Mouse (Mus musculus): Measurements from ENCODE around the gene Fitm1.

Gene Fitm1

GRCm38 (mm10) chr14:55567496-55567895 lies 7.9 kb upstream of the Fitm1 start:
- no peak for DNase-seq (ENCODE audit: low read depth, low spot score)

GRCm38 (mm10) chr14:55570588-55570987 lies 4.8 kb upstream of the Fitm1 start:
- DNase-seq (ENCODE audit: low read depth, low spot score), result no peak

GRCm38 (mm10) chr14:55571760-55572159 lies 3.7 kb upstream of the Fitm1 start:
- no peak for DNase-seq (ENCODE audit: low read depth, low spot score)

GRCm38 (mm10) chr14:55575711-55576110 lies 294 bp downstream of the Fitm1 start:
- DNase-seq (ENCODE audit: low read depth, low spot score), result no peak

GRCm38 (mm10) chr14:55576376-55576775 lies 959 bp downstream of the Fitm1 start:
- DNase-seq (ENCODE audit: low read depth, low spot score), result no peak

- peak; percentile 90 for DNase-seq (ENCODE audit: low read depth, low spot score)
These were observed 2.7 kb downstream of the Fitm1 start, which contains the start of gene Psme1 for GRCm38 (mm10) chr14:55577871-55578667. Gene Psme1, plus strand, starts transcription at chr14:55578123.

DNA sequence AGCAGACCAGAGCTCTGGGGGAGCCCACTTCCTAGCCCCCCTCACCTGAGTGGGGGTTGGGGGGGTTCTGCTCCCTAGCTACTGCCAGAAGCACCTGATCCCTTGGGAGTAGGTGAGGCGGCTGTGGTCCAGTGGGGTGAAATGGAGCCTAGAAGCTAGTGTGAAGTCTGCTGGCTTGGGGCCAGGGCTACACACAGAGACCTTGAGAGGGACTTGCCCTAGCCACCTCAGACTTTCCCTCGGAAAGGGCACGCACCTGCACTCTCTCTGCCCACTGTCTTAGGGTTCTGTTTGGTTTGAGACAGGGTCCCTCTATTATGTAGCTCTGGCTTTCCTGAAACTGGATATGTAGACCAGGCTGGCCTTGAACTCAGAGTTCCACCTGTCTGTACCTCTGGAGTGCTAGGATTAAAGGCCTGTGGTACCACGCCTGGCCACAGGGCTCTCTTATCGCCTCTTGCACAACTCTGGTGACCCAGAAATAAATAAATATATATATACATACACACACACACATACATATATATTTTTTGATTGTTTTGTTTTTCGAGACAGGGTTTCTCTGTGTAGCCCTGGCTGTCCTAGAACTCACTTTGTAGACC lies 3.4 kb downstream of the Fitm1 start:
- DNase-seq (ENCODE audit: low read depth, low spot score), result peak; percentile 66

- DNase-seq (ENCODE audit: low read depth, low spot score), result no peak
These were observed 4.4 kb downstream of the Fitm1 start for GRCm38 (mm10) chr14:55579511-55580496.

GRCm38 (mm10) chr14:55580731-55581130 lies 5.3 kb downstream of the Fitm1 start:
- no peak for DNase-seq (ENCODE audit: low read depth, low spot score)

DNA sequence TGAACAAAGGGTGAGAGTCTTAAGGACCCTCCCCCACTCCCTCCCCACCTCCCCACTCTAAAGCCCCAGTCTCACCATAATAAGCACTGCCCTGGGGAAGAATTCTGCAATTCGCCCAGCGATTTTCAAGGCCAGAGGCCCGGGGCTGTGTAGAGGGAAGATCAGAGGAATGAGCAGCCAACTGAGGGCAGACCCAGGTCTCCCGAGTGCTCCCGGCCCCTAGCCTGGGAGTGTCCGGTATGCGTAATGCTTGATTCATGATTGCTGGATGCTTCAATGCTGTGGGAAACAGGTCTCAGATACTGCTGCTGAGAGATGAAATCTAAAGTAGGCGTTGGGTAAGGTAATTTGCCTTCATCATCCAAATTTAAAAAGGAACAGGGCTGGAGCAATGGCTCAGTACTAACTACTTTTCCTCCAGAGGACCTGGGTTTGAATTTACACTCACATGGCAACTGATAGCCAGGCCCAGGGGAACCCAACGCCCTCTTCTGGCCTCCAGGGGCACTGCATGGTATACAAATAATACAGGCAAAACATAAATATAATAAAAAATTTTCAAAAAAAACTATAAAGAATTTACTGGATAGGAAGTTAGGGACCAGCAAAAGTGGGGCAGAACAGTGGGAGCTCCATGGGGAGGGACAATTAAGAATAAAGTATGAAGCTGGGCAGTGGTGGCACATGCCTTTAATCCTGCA lies 6.7 kb downstream of the Fitm1 start:
- DNase-seq (ENCODE audit: low read depth, low spot score), result no peak

DNA sequence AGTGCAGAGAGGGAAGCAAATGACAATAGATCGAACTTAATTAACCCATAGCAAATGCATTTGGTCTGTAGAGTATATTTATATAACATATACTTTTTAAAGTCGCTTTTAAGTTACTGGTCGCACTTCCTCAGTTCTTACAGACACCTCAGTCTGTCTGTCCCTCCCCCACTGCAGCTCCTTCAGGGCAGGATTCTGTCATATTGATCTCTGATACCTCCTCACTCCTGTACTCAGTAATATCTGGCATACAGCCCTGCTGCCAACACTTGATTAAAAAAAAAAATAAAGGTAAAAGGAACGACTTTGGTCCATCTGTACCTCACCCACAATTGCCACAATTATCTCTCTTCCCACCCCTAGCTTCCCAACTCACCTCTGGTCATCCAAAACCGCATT lies 8.9 kb downstream of the Fitm1 start:
- DNase-seq (ENCODE audit: low read depth, low spot score), result no peak

DNA sequence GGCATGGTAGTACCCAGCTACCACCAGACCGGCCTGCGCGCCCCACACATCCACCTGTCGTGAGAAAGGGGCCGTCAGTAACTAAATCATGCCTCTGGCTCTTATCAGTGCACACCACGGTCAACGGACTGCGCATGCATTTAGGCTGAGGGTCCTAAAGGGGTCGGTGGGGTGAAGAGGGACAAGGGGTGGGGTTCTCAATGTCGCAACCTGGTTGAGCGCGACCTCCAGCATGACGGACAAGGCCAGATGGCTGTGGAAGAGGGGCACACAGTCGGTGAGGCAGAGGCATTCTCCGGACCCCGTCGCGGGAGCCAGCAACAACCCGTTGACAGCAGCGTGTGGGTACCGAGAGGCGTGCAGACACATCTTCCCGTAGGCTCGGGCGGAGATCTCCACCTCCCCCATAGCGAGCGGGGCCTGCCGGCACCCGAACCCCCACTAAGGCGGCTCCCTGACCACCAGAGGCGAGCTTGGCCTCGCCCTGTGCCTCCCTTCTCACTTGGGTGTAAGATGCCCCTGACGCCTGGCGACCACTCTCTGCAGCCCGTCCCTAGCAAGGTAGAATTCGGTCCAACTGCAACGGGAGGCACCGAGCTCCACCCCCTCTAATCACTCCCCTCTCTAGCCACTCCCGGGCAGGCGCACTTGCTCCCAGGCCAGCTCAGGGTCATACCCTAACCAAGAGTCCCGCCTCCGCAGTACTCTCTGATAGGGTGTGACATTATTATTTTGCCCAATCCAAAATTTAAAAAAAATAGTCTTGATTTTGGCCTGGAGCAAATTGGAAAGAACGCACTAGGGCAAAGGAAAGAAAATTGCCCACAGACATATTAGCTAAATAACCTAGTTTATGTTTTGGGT lies 9.5 kb downstream of the Fitm1 start, which contains the start of gene Emc9:
Gene Emc9, minus strand, starts transcription at position 601 of the 864 bp plus-strand sequence.
- DNase-seq (ENCODE audit: low read depth, low spot score), result peak; percentile 86

- DNase-seq (ENCODE audit: low read depth, low spot score), result peak; percentile 73
These were observed 10.1 kb downstream of the Fitm1 start for GRCm38 (mm10) chr14:55585566-55585960.

- peak; percentile 50 for DNase-seq (ENCODE audit: low read depth, low spot score)
These were observed 10.7 kb downstream of the Fitm1 start for GRCm38 (mm10) chr14:55586149-55586548.

GRCm38 (mm10) chr14:55589271-55589670 lies 13.9 kb downstream of the Fitm1 start:
- no peak for DNase-seq (ENCODE audit: low read depth, low spot score)

- peak; percentile 87 for DNase-seq (ENCODE audit: low read depth, low spot score)
These were observed 14.5 kb downstream of the Fitm1 start for GRCm38 (mm10) chr14:55589771-55590448.

- DNase-seq (ENCODE audit: low read depth, low spot score), result peak; percentile 95
These were observed 15.4 kb downstream of the Fitm1 start, which contains the start of gene Psme2 for GRCm38 (mm10) chr14:55590748-55591330. Gene Psme2, minus strand, starts transcription at chr14:55591113.

DNA sequence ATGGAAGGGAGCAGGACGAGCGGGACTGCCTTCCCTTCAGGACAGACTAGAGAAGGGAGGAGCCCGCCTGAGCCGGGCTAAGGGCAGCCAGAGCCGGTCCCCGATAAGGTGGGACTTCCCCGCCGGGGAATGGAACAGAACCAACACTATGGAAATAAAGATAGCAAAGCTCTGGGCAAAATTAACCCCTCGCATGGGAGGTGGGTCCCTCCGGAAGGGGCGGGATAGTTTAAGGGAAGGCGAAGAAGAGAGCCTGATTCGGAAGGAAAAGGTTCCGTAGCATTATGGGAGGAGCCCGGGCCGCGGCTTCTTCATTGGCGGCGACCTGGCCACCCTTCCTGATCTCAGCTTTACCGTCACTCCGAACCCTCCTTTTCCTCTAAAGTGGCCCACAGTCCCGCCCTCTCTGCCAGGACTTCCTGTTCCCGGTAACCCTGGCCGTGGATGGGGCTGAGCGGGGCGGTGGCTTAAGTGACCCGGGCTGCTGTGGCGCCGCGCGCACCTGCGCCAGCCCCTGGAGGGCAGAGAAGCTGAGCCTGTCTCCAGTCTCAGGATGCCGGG lies 16.0 kb downstream of the Fitm1 start, which contains the start of gene Rnf31:
Gene Rnf31, plus strand, starts transcription at position 378 of the 561 bp plus-strand sequence.
- peak; percentile 95 for DNase-seq (ENCODE audit: low read depth, low spot score)

- no peak for DNase-seq (ENCODE audit: low read depth, low spot score)
These were observed 16.8 kb downstream of the Fitm1 start for GRCm38 (mm10) chr14:55592226-55592625.

Measured in CD4-positive helper T cell, adult 2 months (primary cell).